In the genomic region with DNA sequence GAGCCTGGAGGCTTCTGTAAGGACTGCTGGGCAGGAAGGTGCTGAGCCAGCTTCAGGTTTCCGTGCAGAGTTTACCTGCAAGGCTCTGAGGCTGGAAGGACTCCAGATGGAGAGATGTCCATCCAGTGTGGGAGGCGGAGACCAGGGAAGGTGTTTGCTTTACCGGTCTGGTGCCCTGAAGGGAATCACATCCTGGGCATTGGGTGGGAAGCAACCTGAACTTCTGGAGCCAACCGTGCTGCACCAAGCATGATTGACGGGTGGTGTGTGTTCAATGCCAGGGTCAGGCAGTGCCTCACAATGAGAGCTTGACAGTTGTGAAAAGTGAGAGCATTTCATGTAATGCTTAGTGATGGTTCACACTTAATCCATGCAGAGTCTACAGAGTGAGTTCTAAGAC, we compare ENCODE assay signal across 1 mouse cellular context.
TF ChIP-seq lines count a peak whose summit lies in the region.

No protein-coding gene starts in this region.

TF ChIP-seq in MEL, 35 proteins besides CTCF, POLR2A, EP300 and RAD21:
- no peak for TF ChIP-seq BHLHE40 (IDR thresholded peaks at IDR 0.05; ENCODE audit: borderline replicate concordance, low read depth, low read length)
- TF ChIP-seq TAL1 (IDR thresholded peaks at IDR 0.05; ENCODE audit: low read length) = no peak
- no peak for TF ChIP-seq JUND (IDR thresholded peaks at IDR 0.05; ENCODE audit: low read depth, low read length)
- TF ChIP-seq MYC (IDR thresholded peaks at IDR 0.05; ENCODE audit: low read depth, low read length) = no peak
- TF ChIP-seq SIN3A (IDR thresholded peaks at IDR 0.05; ENCODE audit: low read length) = no peak
- no peak for TF ChIP-seq ZMIZ1 (IDR thresholded peaks at IDR 0.05; ENCODE audit: low read depth, low read length)
- no peak for TF ChIP-seq TBP (IDR thresholded peaks at IDR 0.05; ENCODE audit: low read depth, low read length)
- no peak for TF ChIP-seq HCFC1 (IDR thresholded peaks at IDR 0.05; ENCODE audit: low read depth, low read length)
- no peak for TF ChIP-seq MEF2A (IDR thresholded peaks at IDR 0.05; ENCODE audit: extremely low read depth, insufficient replicate concordance, low read depth, low read length, poor library complexity, severe bottlenecking)
- no peak for TF ChIP-seq MAX (IDR thresholded peaks at IDR 0.05; ENCODE audit: low read length)
- no peak for TF ChIP-seq NRF1 (IDR thresholded peaks at IDR 0.05; ENCODE audit: insufficient read depth, low read depth, low read length, poor library complexity, severe bottlenecking)
- no peak for TF ChIP-seq UBTF (IDR thresholded peaks at IDR 0.05; ENCODE audit: borderline replicate concordance, insufficient read depth, low read depth, low read length)
